Mouse (Mus musculus): Measurements from ENCODE around the gene Ankrd55.

DNA sequence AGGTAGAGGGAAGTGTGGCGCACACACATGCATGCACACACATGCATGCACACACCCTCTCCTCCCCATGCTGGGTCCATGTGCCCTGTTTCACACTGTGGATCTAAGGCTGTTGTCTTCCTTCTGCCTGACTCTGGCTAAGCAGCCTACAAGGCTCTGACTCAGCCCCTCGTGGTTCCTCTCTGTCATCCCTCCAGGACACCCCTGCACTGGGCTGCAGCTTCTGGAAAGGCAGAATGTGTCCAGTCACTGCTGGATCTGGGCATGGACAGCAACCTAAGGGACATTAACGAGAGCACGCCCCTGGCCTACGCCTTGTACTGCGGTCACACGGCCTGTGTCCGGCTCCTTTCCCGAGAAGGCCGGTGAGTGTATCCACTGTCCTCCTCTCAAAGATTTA, 75.0 kb downstream of the Ankrd55 start:
- no peak for TF ChIP-seq CTCF (IDR thresholded peaks at IDR 0.05; ENCODE audit: low read depth, low read length)
- TF ChIP-seq POLR2A (IDR thresholded peaks at IDR 0.05; ENCODE audit: extremely low read depth, insufficient read depth, low read length): no peak
